Mouse (Mus musculus) layer of hippocampus, adult 8-10 months (tissue): ENCODE data around the gene Lmo2. TPM values are rescaled to one million over a fixed set of nuclear protein-coding genes. Genes with fewer than 3 reads are reported as not detected.

Source experiments
- DNase-seq, 2 experiments: peaks; one replicate each; pipeline ENCODE4 v3.0.0; 2022; ENCODE audit warnings: low spot score in 2 of 2
- total RNA-seq, 4 experiments: library from RNA; stranded (reverse); gene quantifications; 2 replicates each; pipeline ENCODE4 v1.2.4; 2022

Gene Lmo2
- total RNA-seq, 4 experiments from 2014 or later = 16.1 to 29.7 (median 21.3) TPM

DNA sequence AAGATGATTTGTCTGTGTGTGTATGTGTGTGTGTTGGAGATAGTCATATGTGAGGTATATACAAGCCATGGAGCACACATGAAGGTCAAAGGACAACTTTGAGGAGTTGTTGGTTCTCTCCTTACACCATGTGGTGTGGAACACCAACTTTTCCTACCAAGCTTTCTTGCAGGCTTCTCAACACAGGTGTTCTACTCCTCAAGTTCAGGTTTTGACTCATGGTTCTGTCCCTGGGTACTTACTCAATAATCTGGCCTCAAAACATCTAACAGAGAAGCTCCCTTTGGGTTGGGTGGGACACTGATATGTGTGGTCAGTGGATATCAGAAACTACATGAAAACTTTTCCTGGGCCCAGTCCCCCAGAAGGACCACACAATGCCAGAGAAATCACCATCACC is 18.8 kb upstream of the Lmo2 start:
- no peak for DNase-seq

DNA sequence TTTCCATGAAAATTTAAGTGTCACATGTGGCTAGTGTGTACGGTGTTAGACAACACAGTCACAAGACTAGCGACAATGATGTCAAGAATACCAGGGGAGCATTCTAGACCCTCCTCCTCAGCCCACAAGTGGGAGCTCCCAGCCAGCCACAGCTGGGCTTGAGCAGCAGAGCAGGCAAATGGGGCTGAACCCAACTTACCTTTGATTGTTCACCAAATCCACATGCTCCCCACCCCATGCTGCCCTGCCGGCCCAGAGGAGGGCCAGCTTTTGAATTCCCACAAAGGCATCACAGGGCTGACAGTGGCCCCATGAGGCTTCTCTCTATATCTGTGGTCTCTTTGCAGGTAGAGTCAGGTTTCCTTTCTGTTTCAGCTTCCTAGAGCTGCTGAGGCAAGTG is 16.7 kb upstream of the Lmo2 start:
- no peak for DNase-seq

DNA sequence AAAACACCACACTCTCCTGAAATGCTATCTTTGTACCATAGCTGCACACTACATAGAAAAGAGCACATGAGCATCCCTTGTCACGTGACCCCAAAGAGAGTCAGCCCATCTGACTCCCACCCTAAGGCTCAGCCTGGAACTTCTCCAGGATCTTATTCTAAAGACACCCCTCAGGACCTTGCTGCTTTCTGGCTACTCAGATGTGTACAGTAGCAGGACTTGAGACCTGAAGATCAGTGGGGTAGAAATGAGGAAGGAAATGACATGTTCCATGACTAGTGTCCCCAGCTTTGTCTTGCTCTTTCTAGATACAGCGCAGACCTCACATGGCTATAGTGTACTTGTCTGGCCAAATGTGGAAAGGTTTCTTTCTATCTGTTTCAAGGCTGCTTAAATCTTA is 12.9 kb upstream of the Lmo2 start:
- DNase-seq = no peak

DNA sequence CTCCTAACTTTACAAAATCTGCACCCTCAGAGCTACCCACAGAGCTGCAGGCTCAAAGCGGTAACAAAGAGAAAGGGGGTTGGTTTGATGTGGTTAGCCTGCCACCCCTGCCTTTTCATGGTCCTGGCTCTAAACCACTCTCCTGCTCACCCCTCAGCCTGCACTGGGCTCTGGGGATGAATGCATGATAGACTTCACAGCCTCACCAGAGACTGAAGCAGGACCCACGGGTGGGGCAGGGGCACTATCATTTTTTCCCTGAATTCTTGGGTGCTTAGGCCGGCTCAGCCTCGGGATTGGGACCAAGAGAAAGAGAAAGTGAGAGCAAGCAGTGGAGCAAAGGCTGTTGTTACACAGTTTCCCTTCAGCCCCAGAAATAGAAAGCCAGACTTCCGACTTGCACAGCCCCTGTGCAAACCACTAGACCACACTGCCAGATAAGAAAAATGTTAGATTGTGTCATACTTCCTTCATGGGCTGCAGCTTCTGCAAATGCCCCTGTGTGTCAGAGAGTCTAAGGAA is 12.2 kb upstream of the Lmo2 start:
- DNase-seq = no peak

GRCm38 (mm10) chr2:103946892-103947291 is 10.9 kb upstream of the Lmo2 start:
- DNase-seq = no peak

- no peak for DNase-seq
These were observed 9.7 kb upstream of the Lmo2 start for GRCm38 (mm10) chr2:103947982-103948655.

GRCm38 (mm10) chr2:103953050-103953835 is 4.5 kb upstream of the Lmo2 start:
- DNase-seq = peak; percentile 19 to 40

DNA sequence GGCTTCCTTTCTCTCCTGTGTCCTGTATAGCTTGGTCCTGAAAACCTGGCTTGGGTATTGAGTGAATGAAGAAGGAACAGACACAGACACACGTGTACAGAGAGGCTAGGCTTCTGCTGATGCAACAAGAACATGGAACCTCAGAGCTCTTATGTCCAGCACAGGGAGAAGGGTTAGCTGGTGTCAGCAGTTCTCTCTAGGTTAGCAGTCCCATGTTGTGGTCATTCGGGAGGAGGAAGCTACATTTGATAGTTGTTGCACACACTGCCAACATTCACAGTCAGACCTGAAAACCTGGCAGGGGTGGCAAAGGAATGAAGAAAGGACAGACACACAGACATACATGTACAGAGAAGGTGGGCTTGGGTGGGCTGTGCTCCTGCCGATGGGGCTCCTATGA is 2.1 kb upstream of the Lmo2 start:
- no peak for DNase-seq

DNA sequence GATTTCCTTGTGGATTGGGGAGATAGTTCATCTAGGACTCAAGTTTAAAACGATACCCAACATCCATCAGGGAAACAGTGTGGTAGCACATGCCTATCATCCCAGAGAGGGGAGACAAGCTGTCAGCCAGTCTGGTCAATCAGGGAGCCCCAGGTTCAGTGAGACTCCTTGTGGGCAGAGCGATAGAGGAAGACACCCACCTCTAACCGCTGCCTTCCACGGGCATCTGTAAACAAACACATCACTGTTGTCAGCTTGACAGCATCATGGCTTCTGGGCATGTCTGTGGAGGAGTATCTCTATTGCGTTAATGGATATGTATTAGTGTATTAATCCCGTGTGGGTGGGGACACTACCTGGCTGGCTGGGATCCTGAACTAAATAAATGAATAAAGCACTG is 919 bp upstream of the Lmo2 start:
- DNase-seq = no peak

DNA sequence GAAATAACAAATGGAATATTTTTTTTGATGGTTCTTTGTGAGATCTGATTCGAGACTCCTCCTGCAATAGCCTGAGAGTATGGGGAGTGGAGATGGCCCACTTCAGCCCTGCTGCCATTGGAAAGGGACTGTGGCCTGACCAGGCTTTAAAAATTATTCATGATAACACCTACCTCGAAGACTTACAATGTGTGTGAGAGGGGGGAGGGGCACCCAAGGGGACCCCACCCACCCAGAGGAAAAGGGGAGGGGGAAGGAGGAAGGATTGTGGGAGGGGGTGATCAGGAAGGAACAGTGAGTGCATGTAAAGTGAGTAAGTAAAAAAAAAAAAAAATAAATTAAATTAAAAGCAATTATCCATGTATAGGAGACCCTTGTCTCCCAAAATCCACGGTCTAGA is 848 bp downstream of the Lmo2 start:
- DNase-seq = no peak

- no peak for DNase-seq
These were observed 1.3 kb downstream of the Lmo2 start for GRCm38 (mm10) chr2:103959066-103959465.

DNA sequence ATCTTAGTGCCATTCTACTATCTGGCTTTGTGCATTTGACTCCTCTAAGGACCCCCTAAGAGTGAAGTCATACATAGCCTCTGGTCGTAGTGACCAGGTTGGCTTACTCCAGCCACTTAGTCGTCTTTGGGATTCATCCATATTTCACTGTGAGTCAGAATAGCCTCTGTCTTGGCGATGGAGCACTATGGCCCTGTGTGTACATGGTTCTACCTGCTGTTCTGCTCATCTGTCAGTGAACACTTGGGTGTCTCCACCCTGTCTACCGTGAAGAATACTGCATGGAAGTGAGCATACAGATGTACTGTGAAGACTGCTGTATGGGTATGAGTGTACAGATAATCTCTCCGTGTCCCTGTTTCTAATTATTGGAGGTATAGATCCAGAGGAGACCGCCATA is 1.8 kb downstream of the Lmo2 start:
- no peak for DNase-seq

DNA sequence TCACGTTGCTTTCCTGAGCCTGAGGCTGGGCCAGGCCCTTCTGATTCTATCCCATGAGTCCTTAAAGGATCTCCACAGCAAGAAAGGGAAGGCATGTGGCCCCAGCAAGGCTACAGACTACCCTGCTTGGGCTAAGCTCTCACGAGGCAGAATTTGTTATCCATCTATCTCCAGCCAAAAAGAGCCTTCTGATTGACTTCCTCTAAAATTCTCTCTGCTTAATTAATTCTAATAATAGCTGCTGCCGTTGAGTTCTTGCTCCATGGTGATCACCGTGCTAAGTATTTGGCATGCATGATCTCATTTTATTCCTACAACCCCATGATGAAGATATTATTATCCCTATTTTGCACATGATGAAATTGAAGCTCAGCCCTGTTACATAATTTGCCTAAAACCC is 4.6 kb downstream of the Lmo2 start:
- peak in 1 of 2 experiments; percentile 17 for DNase-seq

DNA sequence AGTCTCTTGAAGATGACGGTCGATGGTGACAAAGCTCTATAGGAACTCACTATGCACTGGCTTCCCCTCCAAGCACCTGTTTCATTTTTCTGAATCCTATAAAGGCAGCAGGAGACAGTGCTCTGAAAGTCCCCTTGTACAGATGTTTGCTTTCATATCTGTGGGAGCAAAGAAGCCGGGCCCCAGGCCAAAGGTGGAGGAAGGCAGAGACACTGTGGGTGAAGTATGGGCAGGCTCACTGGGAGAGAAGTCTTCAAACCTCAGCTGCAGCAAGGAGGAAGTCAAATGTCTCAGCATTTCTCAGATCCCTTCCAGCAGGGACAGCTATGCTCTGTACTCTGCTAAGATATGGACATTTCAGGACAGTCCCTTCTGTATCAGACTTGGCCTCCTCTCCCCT is 7.6 kb downstream of the Lmo2 start:
- DNase-seq = no peak

- no peak for DNase-seq
These were observed 10.4 kb downstream of the Lmo2 start for GRCm38 (mm10) chr2:103968186-103968585.

GRCm38 (mm10) chr2:103968919-103969436 is 11.2 kb downstream of the Lmo2 start:
- no peak for DNase-seq

DNA sequence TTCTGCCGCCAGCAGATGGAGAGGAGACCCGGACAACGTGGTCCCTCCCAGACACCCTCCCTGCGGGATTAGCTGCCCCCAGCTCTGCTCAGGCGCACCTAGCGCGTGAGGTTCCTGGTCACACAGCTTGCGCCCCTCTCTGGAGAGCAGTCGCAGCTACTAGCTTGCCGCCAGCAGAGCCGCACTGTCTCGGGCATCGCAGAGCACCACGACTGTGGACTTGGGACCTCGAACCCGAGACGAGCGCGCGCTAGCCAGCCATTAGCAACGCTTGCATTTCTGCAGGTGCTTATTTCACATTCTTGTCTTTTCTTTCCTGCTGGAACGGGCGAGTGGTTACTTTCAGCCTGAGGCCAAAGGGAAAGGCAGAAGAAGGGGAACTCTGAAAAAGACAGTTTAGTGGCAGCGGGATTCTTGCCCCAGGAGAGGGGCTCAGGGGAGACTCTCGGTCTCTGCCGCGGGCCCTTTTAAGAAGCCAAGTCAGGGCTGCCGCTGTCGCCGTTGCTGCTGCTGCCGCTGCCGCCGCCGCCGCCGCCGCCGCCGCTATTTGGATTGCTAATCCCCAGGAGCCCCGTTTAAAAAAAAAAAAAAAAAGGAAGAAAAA is 11.8 kb downstream of the Lmo2 start:
- peak in 1 of 2 experiments; percentile 42 for DNase-seq

- peak in 1 of 2 experiments; percentile 15 for DNase-seq
These were observed 12.4 kb downstream of the Lmo2 start for GRCm38 (mm10) chr2:103970041-103970790.

DNA sequence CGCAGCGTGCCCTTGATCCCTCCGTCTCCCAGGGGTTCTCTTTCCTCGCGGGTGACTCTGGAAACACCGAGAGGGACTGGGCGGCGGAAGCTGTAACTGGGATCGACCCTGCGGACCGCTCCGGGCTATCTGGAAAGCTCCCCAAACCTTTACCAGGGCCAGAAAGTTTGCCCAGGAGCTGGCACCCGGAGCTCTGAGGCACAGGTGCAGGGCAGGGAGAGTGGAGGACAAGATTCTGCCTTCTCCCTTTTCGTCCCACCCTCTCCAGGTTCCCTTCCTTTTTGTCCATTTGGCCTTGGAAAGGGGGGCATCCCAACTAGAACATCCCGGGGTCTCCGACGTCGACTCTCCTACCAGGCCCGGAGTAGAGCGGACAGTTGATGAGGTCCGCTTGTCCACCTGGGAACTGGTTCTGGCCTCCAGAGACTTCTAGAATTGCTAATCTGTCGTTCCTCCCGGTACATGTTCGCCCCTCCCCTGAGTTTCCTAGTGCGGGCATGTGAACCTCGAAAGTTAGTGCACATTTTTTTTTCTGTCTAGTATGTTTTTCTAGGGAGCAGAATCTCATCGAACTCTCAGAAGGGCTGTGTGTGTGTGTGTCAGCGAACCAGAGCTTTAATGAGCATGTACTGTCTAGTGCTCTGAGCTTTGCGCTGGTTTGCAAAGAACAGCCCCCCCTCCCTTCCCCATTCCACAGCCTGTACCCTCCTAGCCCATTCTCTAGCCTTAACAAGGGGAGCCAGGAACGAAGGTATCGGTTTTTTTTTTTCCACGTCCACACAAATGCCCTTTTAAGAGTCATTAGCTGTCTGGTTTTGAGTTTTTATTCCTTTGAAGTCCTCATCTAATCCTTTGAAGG is 13.2 kb downstream of the Lmo2 start:
- no peak for DNase-seq

DNA sequence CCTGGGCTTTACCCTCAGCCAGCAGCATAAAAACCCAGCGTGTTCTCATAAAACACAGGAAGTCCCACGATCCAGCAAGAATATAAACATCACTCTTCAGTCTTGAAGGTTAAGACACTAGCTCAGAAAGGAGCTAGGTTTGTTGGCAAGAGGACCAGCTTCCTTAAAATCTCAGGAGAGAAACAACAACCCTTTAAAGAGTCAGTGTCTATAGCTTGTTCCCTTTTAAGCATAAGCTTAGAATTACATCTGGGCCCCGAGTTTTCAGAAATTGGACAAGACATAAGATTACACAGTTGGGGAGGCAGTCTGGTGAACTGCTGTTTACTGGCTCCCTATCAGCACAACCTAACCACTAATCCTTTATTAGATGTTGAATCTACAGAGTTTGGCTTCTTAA is 14.1 kb downstream of the Lmo2 start:
- DNase-seq = no peak
